Mouse (Mus musculus) heart, postnatal 0 days (tissue): ENCODE data around the gene Slc25a14. TPM values are rescaled to one million over a fixed set of nuclear protein-coding genes. Genes with fewer than 3 reads are reported as not detected.
A peak's percentile ranks its signal among the peaks of the same experiment; 100 is the strongest.

Source experiments
- ATAC-seq: fragments of 200-750 bp; cut with Nextera tagmentation; 2 replicates; pipeline ENCODE4 v1.8.0; 2017; ENCODE audit warnings: low read depth, moderate number of reproducible peaks, moderate library complexity; ENCODE audit not compliant: insufficient read depth
- DNase-seq: peaks from one replicate; pipeline ENCODE4 v3.0.0-alpha.2; 2016; ENCODE audit warnings: low spot score
- H3K27ac ChIP-seq: fragments of 300-500 bp; sonication (generic); 2 replicates; pipeline ENCODE4 v1.5.1; 2014; ENCODE audit warnings: low read depth, mild to moderate bottlenecking
- H3K27me3 ChIP-seq: fragments of 300-500 bp; sonication (generic); 2 replicates; pipeline ENCODE4 v1.6.1; 2014; ENCODE audit warnings: low read length, mixed read lengths; ENCODE audit not compliant: control insufficient read depth, insufficient read depth
- H3K36me3 ChIP-seq: fragments of 300-500 bp; sonication (generic); replicated peaks from 2 replicates; pipeline ENCODE4 v1.6.1; 2014; ENCODE audit warnings: low read length, mixed read lengths; ENCODE audit not compliant: control insufficient read depth, insufficient read depth
- H3K4me1 ChIP-seq: fragments of 300-500 bp; sonication (generic); 2 replicates; pipeline ENCODE4 v1.6.1; 2014; ENCODE audit warnings: antibody characterized with exemption; ENCODE audit not compliant: control insufficient read depth, insufficient read depth
- H3K4me2 ChIP-seq: fragments of 300-500 bp; sonication (generic); 2 replicates; pipeline ENCODE4 v1.6.1; 2014; ENCODE audit warnings: low read depth, mild to moderate bottlenecking, low read length, moderate library complexity
- H3K4me3 ChIP-seq: fragments of 300-500 bp; sonication (generic); 2 replicates; pipeline ENCODE4 v1.5.1; 2014; ENCODE audit warnings: low read depth, low read length
- H3K9ac ChIP-seq: fragments of 300-500 bp; sonication (generic); replicated peaks from 2 replicates; pipeline ENCODE4 v1.6.1; 2014; ENCODE audit warnings: low read depth, low read length, mixed read lengths
- H3K9me3 ChIP-seq: fragments of 300-500 bp; sonication (generic); replicated peaks from 2 replicates; pipeline ENCODE4 v1.6.1; 2016; ENCODE audit warnings: low read length; ENCODE audit not compliant: control insufficient read depth
- CTCF ChIP-seq: IDR thresholded peaks from 2 replicates; pipeline ENCODE4 v1.5.1; 2016; ENCODE audit warnings: antibody characterized with exemption, control low read depth, low read depth
- EP300 ChIP-seq: IDR thresholded peaks from 2 replicates; pipeline ENCODE4 v1.6.1; 2016; ENCODE audit warnings: antibody characterized with exemption, low read depth
- WGBS: fragments of 180-500 bp; shearing (Covaris S2); extraction: QIAGEN DNeasy Blood & Tissue Kit; methylation state at CpG from one replicate; pipeline ENCODE4 v1.1.7; 2014; 5-methylcytosine and 5-hydroxymethylcytosine counted together
- polyA plus RNA-seq: library from polyadenylated mRNA; unstranded; fragments of >200 nt; fragmentation: Nextera tagmentation; extraction: Ambion mirVana; gene quantifications from 2 replicates; pipeline ENCODE4 v1.2.1, GENCODE M21; 2015
- total RNA-seq: library from RNA; depleted of rRNA; stranded (reverse); fragments of >200 nt; gene quantifications from 2 replicates; pipeline ENCODE4 v1.2.3, GENCODE M21; 2014; ENCODE audit warnings: low replicate concordance

Slc25a14 gene
- total and polyA plus RNA-seq, 2 experiments from 2014 or later, result 2.5 to 5.7 TPM

DNA sequence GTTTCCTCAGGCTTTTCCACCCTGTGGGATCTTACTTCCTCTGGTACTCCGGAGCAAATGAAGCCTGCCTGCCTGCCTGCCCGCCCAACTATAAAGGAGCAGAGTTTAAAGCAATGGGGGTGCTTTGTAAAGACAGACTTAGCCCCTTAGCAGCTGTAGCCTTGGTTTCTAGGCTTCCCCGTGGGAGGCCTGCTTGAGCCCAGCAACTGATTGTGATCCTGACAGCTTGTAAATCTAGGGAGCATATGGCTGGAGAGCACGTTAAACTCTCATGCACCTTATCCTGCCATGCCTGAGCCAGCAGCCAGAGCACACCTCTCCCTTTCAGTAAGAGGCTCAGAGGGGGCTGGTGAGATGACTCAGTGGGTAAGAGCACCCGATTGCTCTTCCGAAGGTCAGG, 43.6 kb downstream of the Slc25a14 start:
- Histone ChIP-seq H3K4me1 (no peaks in the 10 kb centered on the region), H3K27ac (no peak overlapping the region), H3K4me3 (no peak overlapping the region), H3K4me2 (no peak overlapping the region), H3K9ac (no peak overlapping the region), H3K27me3 (no peaks in the 10 kb centered on the region), H3K36me3 (no peaks in the 10 kb centered on the region), H3K9me3 (no peaks in the 10 kb centered on the region)
- no peak for ATAC-seq
- TF ChIP-seq EP300 (no peak), CTCF (no peak)
- no peak for DNase-seq
- 43% methylated on average over 6 of the region's 6 CpGs for WGBS

DNA sequence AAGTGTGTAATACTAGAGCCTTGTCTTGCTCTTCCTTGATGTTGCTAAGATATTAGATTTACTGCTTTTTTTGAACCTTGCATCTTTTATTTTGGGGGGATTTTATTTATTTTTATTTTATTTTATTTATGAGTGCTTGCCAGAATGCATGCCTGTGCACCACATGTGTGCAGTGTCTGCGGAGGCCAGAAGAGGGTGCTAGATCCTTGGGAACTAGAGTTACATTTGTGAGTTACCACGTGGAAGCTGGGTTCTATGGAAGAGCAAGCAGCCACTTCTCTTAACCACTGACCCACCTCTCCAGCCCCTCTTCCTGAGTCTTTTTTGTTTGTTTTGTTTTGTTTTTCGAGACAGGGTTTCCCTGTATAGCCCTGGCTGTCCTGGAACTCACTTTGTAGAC, 46.4 kb downstream of the Slc25a14 start:
- H3K27ac ChIP-seq, result no peak overlapping the region

DNA sequence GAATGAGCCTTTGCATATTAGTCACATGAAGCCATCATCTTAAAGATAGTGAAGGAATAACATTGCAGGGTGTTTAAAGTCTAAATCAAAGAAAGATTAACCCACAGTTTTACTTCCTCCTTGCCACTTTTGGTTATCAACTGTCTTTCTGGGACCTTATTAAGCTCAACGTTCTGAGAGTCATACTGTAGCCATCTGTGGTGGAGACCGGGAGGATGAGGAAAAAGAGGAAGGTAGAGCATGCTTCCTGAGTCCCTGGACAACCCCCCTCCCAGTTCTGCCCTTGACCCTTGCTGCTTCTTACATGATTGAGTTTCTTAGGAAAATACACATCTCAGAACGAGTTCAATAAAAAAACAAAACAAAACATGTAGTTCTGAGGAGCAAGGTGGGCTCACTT, 48.5 kb downstream of the Slc25a14 start:
- H3K4me2 ChIP-seq, result no peak overlapping the region
- H3K9ac ChIP-seq, result no peak overlapping the region
- H3K36me3 ChIP-seq, result no peaks in the 10 kb centered on the region
- DNase-seq, result no peak
- no peaks in the 10 kb centered on the region for H3K9me3 ChIP-seq
- no peak overlapping the region for H3K27ac ChIP-seq
- WGBS, result 43% methylated on average over 3 of the region's 3 CpGs
- no peak for ATAC-seq
- H3K4me3 ChIP-seq, result no peak overlapping the region
- H3K4me1 ChIP-seq, result no peaks in the 10 kb centered on the region
- no peak for TF ChIP-seq EP300
- no peak for TF ChIP-seq CTCF
- H3K27me3 ChIP-seq, result no peaks in the 10 kb centered on the region

More for the DNA sequence above, 46.4 kb downstream of the Slc25a14 start:
- Histone ChIP-seq H3K4me2 (no peak overlapping the region), H3K36me3 (no peaks in the 10 kb centered on the region), H3K9me3 (no peaks in the 10 kb centered on the region), H3K9ac (no peak overlapping the region), H3K27me3 (no peaks in the 10 kb centered on the region), H3K4me1 (no peaks in the 10 kb centered on the region), H3K4me3 (no peak overlapping the region)
- TF ChIP-seq EP300 (no peak), CTCF (no peak)
- ATAC-seq (no peak), DNase-seq (no peak)
- WGBS, result 48% methylated on average over 3 of the region's 3 CpGs

DNA sequence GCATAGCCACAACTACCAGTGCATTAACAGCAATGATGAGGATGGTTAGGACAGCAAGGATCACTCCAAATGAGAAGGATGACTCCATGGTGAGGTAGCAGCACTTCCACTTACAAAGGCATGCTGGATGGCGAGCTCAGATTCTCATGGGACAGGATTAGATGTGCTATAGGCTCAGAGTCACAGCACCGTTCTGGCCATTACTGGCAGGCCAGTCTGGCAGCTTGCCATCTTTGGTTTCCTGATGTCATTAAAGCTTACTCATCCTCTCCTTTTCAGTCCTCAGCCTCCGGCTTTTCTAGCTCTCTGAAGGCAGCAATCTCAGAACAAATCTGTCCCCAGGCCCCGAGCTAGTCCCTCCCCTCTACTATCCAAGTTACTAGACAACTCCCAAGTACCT, 51.0 kb downstream of the Slc25a14 start, which contains the start of gene Gpr119:
Gpr119 (minus strand) TSS at position 308 of the 400 bp plus-strand sequence.
- Histone ChIP-seq H3K4me1 (no peaks in the 10 kb centered on the region), H3K4me3 (no peak within 1 kb of the TSS), H3K27me3 (no peaks in the 10 kb centered on the region), H3K9me3 (no peaks in the 10 kb centered on the region), H3K4me2 (no peak within 1 kb of the TSS), H3K27ac (no peak within 1 kb of the TSS), H3K9ac (no peak within 1 kb of the TSS), H3K36me3 (no peaks in the 10 kb centered on the region)
- ATAC-seq (no peak), DNase-seq (no peak)
- TF ChIP-seq CTCF (no peak), EP300 (no peak)
- 37% methylated on average over 4 of the region's 4 CpGs for WGBS

DNA sequence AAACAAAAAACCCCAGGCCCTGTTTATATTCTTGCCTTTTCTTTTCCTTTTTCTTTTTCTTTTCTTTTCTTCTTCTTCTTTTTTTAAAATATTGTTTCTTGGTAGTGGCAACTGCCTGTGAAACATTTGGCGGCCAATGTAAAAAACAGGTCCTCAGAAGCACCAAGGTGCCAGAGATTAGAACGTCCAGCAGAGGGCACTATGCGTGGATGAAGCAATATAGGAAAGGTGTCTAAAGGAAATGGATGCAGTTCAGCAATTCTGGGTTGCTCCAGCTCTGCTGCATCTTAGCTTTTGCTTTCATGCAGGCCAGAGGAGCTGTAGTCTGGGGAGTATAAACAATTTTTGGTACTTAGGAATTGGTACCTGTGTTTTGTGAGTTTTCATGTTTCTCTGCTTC, 60.2 kb downstream of the Slc25a14 start:
- no peaks in the 10 kb centered on the region for H3K9me3 ChIP-seq
- H3K9ac ChIP-seq, result no peak overlapping the region
- no peak overlapping the region for H3K27ac ChIP-seq
- no peaks in the 10 kb centered on the region for H3K4me1 ChIP-seq
- H3K4me2 ChIP-seq, result no peak overlapping the region
- 17% methylated on average over 3 of the region's 3 CpGs for WGBS
- DNase-seq (peak; percentile 18), ATAC-seq (no peak)
- no peaks in the 10 kb centered on the region for H3K27me3 ChIP-seq
- H3K36me3 ChIP-seq, result no peaks in the 10 kb centered on the region
- no peak overlapping the region for H3K4me3 ChIP-seq
- TF ChIP-seq CTCF (peak; percentile 53), EP300 (no peak)

DNA sequence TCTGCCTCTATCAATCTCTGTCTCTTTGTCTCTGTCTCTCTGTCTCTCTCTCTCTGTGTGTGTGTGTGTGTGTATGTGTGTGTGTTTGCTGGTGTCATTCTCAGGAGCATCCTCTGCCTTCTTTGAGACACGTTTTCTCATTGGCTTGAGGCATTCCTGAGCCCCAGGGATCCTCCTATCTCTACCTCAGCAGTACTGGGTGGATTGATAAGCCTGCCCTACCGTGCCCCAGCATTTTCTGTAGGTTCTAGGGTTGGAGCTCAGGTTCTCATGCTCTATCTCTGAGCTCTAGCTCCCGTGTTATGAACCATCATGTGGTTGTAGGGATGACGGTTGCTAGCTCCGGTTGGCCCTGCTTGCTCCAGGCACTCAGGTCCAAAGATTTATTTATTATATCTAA, 60.6 kb downstream of the Slc25a14 start:
- Histone ChIP-seq H3K4me3 (no peak overlapping the region), H3K4me2 (no peak overlapping the region), H3K36me3 (no peaks in the 10 kb centered on the region), H3K4me1 (no peaks in the 10 kb centered on the region), H3K27ac (no peak overlapping the region), H3K27me3 (no peaks in the 10 kb centered on the region), H3K9me3 (no peaks in the 10 kb centered on the region), H3K9ac (no peak overlapping the region)
- TF ChIP-seq CTCF (no peak), EP300 (no peak)
- DNase-seq (no peak), ATAC-seq (no peak)
- 57% methylated on average over 5 of the region's 5 CpGs for WGBS
